Mouse (Mus musculus) C2C12 (cell line): ENCODE measurements at regions not wholly inside any gene's neighbourhood (a gene's known extent, or its start where the extent isn't known, plus 50 kb on each side); places are given as distances from the start of the nearest gene placed in this dataset.

Source experiments
- CEBPB ChIP-seq: IDR thresholded peaks from one replicate; pipeline ENCODE4 v1.6.1; 2011; ENCODE audit warnings: low read depth, mild to moderate bottlenecking, control low read depth, moderate library complexity
- CTCF ChIP-seq: IDR thresholded peaks from one replicate; pipeline ENCODE4 v1.5.1; 2011; ENCODE audit not compliant: control insufficient read depth, insufficient read depth, insufficient read length
- MAX ChIP-seq: IDR thresholded peaks from one replicate; pipeline ENCODE4 v1.6.1; 2011; ENCODE audit warnings: mild to moderate bottlenecking, control low read depth
- MYOD1 ChIP-seq: IDR thresholded peaks from one replicate; pipeline ENCODE4 v1.6.1; 2011; ENCODE audit warnings: low read depth; ENCODE audit not compliant: control insufficient read depth, insufficient read length
- MYOG ChIP-seq: IDR thresholded peaks from one replicate; pipeline ENCODE4 v1.6.1; 2011; ENCODE audit not compliant: control insufficient read depth, insufficient read length; ENCODE audit errors: extremely low read depth
- USF1 ChIP-seq: IDR thresholded peaks from one replicate; pipeline ENCODE4 v1.6.1; 2011; ENCODE audit warnings: low read depth, mild to moderate bottlenecking, control low read depth, moderate library complexity

DNA sequence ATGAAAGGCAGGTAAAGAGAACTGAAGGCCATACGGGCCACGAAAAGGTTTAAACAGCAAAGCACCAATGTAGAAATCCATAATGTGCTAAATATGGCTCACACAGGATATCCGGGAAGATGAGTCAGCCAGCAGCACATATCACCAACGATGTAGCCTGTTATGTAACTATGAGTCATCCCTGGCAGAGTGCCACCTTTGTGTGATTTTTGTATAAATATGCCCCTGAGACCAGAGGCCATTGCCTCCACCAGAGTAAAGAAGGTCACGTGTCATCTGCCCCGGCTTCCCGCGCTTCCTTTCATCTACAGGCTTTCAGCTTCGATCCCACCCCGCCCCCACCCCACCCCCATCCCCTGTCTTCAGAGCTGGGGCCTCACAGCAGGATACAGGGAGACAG is 138.2 kb upstream of the Trim24 start:
- TF ChIP-seq CTCF = no peak
- peak; percentile 60 for TF ChIP-seq USF1
- peak; percentile 62 for TF ChIP-seq CEBPB
- no peak for TF ChIP-seq MYOG
- peak; percentile 15 for TF ChIP-seq MYOD1
- TF ChIP-seq MAX = no peak
